Mouse (Mus musculus) brown adipose tissue, adult 24 weeks (tissue): ENCODE measurements at regions not wholly inside any gene's neighbourhood (a gene's known extent, or its start where the extent isn't known, plus 50 kb on each side); places are given as distances from the start of the nearest gene placed in this dataset.

Experiments used
- H3K27ac ChIP-seq: fragments of 200-500 bp; replicated peaks from 2 replicates; pipeline ENCODE4 v1.5.1; 2012; ENCODE audit warnings: low read depth, mild to moderate bottlenecking, low read length
- H3K4me1 ChIP-seq: fragments of 200-500 bp; 2 replicates; pipeline ENCODE4 v1.6.1; 2012; ENCODE audit warnings: low read length, mixed read lengths; ENCODE audit not compliant: control insufficient read depth, insufficient read depth, insufficient read length
- H3K4me3 ChIP-seq: fragments of 200-500 bp; 2 replicates; pipeline ENCODE4 v1.5.1; 2012; ENCODE audit warnings: low read depth, mild to moderate bottlenecking, low read length, moderate library complexity; ENCODE audit not compliant: insufficient read depth

DNA sequence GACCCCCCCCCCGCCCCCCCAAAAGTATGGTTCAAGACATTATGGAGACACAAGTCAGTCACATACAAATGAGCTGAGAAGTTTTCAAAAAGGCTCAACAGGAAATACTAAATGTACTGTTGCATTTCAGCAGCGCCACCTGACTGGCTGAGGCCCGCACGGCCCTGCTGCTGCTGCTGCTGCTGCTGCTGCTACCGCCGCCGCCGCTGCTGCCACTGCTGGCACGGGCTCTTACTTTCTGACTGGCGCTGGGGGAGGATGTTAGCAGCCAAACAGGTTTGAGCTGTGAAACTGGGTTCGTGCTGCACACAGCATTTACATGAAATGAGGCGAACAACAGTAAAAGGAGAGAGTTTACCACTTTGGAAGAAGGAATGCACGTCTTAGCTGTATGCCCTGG lies 167.3 kb upstream of the Lrig3 start:
- no peak overlapping the region for H3K27ac ChIP-seq
- H3K4me3 ChIP-seq: no peak overlapping the region
- no peaks in the 10 kb centered on the region for H3K4me1 ChIP-seq

DNA sequence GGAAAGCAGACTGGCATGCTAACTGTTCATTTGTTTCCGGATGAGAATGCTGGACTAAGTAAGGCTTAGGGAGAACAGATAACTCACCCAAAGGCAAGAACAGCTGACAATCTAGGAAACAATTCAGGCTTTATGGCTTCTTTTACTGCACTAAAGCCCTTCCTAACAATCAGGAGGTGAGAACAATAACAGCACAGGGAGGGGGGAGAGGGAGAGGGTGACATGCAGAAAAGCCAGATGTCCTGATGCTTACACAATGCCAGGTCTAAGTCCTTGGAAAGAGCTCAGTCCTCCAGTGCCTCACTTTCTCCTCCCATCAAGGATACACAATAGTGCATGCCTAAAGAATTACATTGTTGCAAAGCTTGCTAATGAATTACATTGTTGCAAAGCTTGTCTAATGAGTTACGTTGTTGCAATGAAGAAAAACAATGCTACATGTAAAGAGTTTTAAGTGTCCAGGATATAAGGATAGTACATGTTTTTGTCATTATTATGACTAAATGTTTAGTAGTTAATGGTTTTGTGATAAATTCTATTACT lies 165.3 kb upstream of the Lrig3 start:
- H3K27ac ChIP-seq: no peak overlapping the region
- no peaks in the 10 kb centered on the region for H3K4me1 ChIP-seq
- no peak overlapping the region for H3K4me3 ChIP-seq

DNA sequence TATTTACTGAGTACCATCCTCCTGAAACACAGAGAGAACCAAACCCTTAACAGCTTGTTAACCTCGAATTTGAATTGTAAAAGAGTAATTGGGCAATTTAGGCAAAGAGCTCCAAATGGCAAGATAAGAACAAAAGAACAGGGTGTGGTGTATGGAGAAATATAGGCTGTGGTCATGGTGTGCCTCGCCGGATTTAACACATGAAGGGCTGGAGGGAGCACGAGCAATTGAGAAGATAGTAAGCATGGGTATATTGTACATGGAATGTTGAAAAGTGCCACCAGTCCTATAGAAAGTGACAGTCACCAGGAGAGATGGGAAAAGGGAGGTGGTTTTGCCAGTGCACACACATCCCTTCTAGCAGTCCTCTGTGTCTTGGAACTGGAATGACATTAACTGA lies 164.5 kb upstream of the Lrig3 start:
- H3K27ac ChIP-seq: no peak overlapping the region
- no peak overlapping the region for H3K4me3 ChIP-seq
- no peaks in the 10 kb centered on the region for H3K4me1 ChIP-seq

DNA sequence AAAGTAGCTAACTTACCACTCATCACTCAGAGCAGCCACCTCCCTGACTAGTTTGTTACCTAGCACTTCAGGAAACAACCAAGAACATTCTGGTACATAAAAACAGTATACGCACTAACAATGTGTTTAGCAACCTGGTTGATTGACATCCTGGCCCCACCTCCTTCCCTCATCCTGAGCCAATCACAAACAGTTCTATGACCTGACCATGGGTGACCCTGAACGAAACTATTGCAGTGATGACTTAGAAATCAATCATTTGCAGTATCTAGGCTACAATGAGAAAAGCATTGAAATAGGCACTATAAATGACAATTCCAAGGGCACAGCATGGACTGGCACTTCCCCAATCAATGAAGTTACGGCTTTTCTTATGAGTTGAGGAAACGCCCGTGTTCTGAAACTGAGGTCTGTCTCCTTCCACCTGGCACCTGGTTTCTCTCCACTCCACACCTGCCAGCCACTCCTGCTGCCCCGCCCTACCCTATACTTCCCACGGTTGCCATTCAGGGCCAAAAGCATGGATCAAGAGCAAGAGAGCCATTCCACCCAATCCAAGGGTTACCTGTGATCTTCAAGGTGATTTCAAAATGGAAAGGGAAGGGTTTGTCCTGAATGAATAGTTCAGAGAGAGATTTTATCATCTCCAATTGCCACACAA lies 162.9 kb upstream of the Lrig3 start:
- no peak overlapping the region for H3K27ac ChIP-seq
- H3K4me3 ChIP-seq: no peak overlapping the region

DNA sequence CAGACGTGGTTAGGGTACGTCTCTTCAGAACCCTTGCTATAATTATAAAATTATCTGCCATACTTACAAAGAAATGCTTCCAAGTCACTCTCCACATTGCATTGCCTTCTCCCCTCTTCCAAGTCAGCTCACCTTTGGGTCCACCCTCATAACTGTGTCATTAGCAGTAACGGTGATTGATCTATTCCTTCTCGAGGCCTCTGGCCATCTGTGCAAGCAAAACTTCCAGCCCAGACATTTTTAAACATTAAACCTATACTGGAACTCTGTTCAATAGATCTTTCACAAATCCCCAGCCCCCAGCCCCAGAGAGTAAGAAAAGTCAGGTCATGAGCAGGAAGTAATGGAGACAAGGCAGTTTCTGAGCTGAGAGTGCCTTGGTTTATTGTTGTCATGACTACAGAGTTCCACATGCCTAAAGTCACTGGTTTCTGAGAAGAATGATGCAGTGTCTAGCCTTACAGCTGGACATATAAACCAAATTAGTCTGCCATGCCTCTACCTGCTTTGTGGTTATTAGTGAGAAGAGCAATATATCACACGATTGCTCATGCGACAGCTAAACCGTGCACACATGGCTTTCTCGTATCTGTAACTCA lies 156.1 kb upstream of the Lrig3 start:
- Histone ChIP-seq H3K27ac (no peak overlapping the region), H3K4me3 (no peak overlapping the region), H3K4me1 (no peaks in the 10 kb centered on the region)

More for the DNA sequence above, 162.9 kb upstream of the Lrig3 start:
- no peaks in the 10 kb centered on the region for H3K4me1 ChIP-seq

DNA sequence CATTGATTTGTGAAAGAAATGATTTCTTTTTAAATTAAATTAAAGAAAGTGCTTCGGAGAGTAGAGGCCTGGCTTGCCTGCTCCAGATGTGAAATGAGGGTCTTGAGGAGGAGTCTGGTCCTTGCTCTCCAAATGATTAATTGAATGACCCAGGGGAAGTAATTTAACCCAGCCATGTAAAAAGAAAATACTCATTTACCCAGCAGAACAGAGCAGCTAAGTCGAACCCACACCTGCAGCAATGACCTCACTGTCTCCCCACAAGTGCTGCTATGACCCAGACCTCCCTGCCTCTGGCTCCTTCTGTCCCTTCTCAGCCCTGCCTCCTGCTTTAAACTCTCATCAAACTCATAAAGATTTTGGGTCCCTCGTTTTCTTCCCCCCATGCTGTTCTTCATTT lies 155.4 kb upstream of the Lrig3 start:
- no peak overlapping the region for H3K27ac ChIP-seq
- H3K4me1 ChIP-seq: no peaks in the 10 kb centered on the region
- H3K4me3 ChIP-seq: no peak overlapping the region

DNA sequence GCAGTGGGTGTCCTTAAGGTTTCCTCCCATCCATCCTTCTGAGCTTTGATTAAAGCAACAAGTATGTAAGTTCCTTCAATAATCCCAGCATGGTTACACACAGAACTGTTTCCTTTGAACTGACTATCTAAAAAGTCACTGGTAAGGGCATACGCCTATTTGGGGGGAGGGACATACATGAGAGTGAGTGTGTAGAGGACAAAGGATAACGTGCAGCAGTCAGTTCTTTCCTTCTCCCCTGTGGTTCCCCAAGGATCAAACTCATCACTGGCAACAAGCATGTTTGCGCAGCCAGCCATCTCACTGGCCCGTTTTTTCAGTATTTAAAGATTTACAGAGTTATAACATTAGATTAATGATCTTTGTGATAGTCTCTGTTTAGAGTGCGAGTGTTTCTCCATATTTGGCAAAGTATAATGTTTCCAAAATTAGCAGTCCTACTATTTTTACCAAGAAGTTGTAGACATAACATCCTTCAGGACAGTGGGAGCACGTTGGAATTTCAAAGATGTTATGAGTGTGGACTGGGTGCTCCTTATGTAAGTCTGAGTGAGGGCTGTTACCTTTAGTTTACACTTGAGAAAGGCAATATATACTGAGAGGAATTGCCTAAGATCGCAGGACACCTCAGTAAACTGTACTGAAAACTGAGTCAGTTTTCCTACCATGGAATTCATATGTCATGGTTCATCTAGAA lies 151.6 kb upstream of the Lrig3 start:
- H3K4me1 ChIP-seq: no peaks in the 10 kb centered on the region
- H3K4me3 ChIP-seq: no peak overlapping the region
- H3K27ac ChIP-seq: no peak overlapping the region

DNA sequence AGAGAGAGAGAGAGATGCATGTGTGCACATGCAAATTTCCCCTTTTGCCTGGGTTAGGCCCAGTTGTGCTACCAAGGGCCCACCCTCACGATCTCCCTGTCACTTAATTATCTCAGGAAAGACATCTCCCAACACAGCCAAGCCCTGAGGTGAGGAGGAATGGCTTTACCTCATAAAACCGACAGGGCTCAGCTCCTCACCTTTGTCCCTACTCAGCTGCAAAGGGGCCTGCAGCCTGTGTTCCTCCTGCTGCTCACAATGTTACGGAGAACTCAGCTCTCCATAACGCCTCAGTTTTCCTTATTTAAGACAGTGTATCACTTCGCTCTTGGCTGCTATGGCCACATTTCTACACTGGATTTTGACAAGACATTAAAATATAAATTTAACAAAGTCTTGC lies 133.8 kb upstream of the Lrig3 start:
- Histone ChIP-seq H3K27ac (no peak overlapping the region), H3K4me3 (no peak overlapping the region), H3K4me1 (no peaks in the 10 kb centered on the region)

DNA sequence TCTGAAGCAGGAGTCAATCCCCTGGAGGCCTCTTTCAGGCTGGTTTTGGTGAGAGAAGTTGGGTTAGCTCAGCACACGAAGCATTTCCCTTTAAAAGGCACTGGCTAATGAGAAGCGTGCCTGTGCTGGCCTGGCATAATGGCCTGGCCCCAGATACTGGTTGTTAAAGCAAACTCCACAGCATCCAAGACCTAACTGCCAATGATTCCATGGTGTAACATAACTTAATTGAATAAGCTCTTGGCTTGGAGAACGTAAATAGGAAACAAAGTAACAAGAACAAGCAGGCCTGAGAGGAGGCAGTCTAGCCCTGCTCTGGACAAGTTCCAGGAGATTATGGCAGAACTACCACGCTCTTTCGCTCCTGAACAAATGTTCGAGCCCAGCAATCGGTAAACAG lies 133.2 kb upstream of the Lrig3 start:
- Histone ChIP-seq H3K27ac (no peak overlapping the region), H3K4me1 (no peaks in the 10 kb centered on the region), H3K4me3 (no peak overlapping the region)

DNA sequence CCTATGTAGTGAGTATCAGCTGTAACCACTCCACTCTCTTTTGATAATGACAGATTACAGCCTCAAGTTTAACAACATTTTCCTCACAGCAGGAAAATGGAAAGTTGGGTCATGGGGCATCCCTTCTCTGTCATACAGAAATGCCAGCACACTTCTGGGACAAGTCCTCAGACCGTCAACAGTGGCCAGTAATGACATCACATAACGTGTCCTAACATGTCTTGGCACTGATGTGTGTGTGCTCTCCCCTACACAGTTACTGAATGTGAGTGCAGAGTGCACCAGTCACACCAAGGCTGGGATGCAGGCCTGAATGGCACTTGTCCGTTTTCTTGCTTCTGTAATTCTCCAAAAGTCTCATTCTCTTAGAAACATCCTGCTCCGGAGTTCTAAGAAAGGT lies 132.0 kb upstream of the Lrig3 start:
- H3K4me1 ChIP-seq: no peaks in the 10 kb centered on the region
- H3K4me3 ChIP-seq: no peak overlapping the region
- no peak overlapping the region for H3K27ac ChIP-seq

DNA sequence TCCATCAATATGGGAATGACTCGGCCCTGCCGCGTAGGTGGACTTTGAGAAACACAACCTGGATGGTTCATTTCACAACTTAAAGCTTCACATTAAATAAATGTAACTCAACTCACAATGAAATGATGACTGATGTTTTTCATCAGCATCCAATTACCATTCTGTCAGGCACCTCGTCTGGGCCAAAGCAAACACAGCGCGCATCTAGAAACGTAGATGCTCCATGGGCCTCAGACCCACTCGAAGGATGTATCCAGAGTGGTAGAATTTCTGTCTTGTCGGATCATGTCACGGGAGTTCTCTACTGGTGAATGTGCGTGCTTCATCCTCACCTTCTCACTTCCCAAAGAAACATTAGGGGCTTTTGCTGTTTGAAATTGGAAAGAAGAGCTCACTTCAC lies 127.0 kb upstream of the Lrig3 start:
- Histone ChIP-seq H3K4me1 (no peaks in the 10 kb centered on the region), H3K27ac (no peak overlapping the region), H3K4me3 (no peak overlapping the region)

DNA sequence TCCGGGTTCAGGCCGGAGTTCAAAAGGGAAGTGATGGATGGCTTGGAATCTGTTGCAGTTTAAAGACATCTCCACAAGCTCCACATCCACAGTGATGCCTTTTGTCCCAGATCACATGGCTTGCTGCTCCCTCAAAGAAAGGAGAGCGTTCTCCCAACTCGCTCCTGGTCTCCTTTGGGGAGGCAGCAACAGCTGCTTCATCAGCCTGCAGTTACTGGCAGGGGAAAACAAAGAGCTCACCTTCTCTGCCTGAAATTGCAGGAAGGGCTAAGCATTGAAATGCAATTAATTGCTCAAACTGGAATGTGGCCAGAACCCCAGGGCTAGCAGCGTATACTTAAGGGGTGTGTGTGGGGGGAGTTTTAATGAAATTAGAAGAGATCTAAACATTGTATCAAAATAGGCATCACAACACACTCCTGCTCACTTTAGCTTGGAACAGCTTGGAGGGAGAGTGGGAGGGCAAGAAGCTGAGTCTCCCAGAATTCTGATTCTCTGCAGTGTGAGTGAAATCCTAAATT lies 126.3 kb upstream of the Lrig3 start:
- no peaks in the 10 kb centered on the region for H3K4me1 ChIP-seq
- no peak overlapping the region for H3K27ac ChIP-seq
- no peak overlapping the region for H3K4me3 ChIP-seq

DNA sequence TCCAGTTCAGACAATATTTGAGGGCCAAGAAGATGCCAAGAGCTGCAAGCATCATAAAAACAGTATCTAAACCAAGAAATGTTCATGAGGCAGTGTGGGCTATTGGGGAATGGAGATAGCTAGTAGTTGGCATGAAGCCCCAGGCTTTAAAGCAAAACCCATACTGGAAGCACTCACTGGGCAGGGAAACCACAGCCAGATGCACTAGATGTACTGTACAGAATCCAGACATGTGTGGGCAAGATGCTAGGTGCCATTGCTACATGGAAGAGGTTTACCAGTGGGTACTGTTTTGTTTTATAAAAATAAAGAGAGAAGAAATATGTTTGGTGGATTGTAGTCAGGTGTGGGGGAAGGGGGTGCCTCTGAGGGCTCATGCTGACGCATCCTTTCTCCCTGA lies 125.6 kb upstream of the Lrig3 start:
- Histone ChIP-seq H3K27ac (no peak overlapping the region), H3K4me3 (no peak overlapping the region), H3K4me1 (no peaks in the 10 kb centered on the region)

DNA sequence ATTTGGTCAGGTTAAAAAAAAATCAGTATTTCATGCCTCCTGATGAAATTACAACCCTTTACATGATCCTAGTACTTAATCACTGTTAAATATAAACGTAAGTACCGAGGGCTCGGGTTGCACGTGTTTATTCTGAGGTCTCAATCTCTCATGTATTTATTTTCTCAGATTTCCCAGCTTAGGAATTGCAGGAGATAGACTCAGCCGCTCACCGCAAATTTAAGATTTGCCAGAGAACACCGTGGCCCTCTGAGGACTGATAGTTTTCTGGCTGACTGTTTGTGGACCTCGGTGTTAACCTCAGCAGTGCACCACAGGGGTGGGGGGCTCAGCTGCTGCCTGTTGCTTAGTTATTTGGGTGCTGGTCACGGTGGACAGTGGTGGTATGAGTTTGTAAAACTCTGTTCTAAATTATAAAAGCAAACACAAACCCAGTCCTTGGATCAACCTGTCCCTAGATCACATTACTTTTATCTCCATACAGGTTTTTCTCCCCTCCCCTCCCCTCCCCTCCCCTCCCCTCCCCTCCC lies 121.6 kb upstream of the Lrig3 start:
- Histone ChIP-seq H3K4me1 (no peaks in the 10 kb centered on the region), H3K4me3 (no peak overlapping the region), H3K27ac (no peak overlapping the region)

DNA sequence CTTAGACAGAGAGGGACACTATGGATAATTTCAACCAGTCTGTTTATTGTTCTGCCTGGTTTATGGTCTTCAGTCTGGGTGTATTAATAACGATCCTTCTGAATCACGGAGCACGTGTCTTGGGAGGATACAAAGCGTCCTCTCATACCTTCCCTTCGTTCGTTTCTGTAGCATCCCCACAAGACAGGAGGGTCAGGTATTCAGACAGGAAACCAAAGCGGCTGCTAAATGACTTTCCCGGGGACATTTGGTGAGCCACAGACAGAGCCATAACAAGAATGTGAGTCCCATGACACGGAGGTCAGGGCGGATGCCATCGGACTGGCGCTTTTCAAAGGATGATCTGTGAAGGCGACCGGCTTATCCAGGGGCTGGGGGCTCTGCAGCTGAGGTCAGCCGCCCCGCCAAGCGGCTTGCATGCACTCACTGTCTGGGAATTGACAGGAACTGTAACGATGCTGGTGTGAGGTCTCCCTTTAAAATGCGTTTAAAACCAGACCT lies 120.9 kb upstream of the Lrig3 start:
- no peak overlapping the region for H3K27ac ChIP-seq
- no peaks in the 10 kb centered on the region for H3K4me1 ChIP-seq
- no peak overlapping the region for H3K4me3 ChIP-seq
